Mouse (Mus musculus): ENCODE results near the gene Fgfr2.

DNA sequence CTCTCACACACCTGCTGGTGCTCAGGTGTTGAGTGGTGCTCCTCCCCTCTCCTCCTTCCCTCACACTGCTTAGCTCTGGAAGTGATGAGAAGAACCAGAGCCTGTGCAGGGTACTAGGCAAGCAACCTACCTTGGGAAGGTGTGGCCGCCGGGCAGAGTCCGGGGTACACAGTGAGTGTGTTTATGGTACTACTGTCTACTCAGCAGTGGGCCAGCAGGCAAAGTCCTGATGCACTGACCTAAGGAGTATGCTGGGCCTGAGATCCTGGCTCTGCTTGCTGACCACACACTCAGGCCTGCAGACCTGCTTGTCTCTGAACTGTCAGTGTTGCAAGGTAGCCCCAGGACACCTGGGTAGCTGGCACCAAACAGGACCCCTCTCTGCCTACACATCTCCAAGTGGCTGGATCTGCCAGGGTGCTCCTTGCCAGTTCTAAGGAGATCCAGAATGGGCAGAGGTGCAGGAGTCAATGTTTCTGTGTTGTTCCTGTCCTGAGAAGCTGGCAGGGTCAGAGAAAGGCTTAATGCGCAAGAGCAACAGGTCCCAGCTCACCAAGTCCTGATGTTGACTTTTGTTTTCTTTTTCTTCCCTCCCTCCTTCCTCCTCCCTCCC is 2488.8 kb downstream of the Fgfr2 start:
- TF ChIP-seq CTCF (conservative IDR thresholded peaks at IDR 0.05; ENCODE audit: low read length) (no peak), NANOG (IDR thresholded peaks at IDR 0.05; ENCODE audit: borderline replicate concordance, low read length) (no peak), POU5F1 (IDR thresholded peaks at IDR 0.05; ENCODE audit: borderline replicate concordance, low read length) (no peak)

Data from E14TG2a.4 (cell line).